Mouse (Mus musculus): Measurements from ENCODE around the gene Ccnj.

The Ccnj gene

GRCm38 (mm10) chr19:40841593-40841992 lies 10.5 kb downstream of the Ccnj start:
- no peak for DNase-seq (ENCODE audit: low read depth, low spot score)

GRCm38 (mm10) chr19:40844731-40845130 lies 13.7 kb downstream of the Ccnj start:
- no peak for DNase-seq (ENCODE audit: low read depth, low spot score)

- no peak for DNase-seq (ENCODE audit: low read depth, low spot score)
These were observed 18.3 kb downstream of the Ccnj start for GRCm38 (mm10) chr19:40849391-40849790.

GRCm38 (mm10) chr19:40859555-40859954 lies 28.5 kb downstream of the Ccnj start:
- DNase-seq (ENCODE audit: low read depth, low spot score): peak; percentile 43

GRCm38 (mm10) chr19:40868284-40868683 lies 37.2 kb downstream of the Ccnj start:
- DNase-seq (ENCODE audit: low read depth, low spot score): no peak

GRCm38 (mm10) chr19:40869425-40870105 lies 38.5 kb downstream of the Ccnj start:
- peak; percentile 52 for DNase-seq (ENCODE audit: low read depth, low spot score)

GRCm38 (mm10) chr19:40872955-40873665 lies 42.0 kb downstream of the Ccnj start:
- DNase-seq (ENCODE audit: low read depth, low spot score): peak; percentile 99

GRCm38 (mm10) chr19:40881700-40882099 lies 50.6 kb downstream of the Ccnj start:
- no peak for DNase-seq (ENCODE audit: low read depth, low spot score)

GRCm38 (mm10) chr19:40888887-40889286 lies 57.8 kb downstream of the Ccnj start:
- no peak for DNase-seq (ENCODE audit: low read depth, low spot score)

GRCm38 (mm10) chr19:40894071-40894506 lies 63.0 kb downstream of the Ccnj start:
- no peak for DNase-seq (ENCODE audit: low read depth, low spot score)

- peak; percentile 97 for DNase-seq (ENCODE audit: low read depth, low spot score)
These were observed 63.7 kb downstream of the Ccnj start, which contains the start of gene Zfp518a for GRCm38 (mm10) chr19:40894519-40895392. TSS of gene Zfp518a (plus strand) at chr19:40894705.

- no peak for DNase-seq (ENCODE audit: low read depth, low spot score)
These were observed 64.3 kb downstream of the Ccnj start for GRCm38 (mm10) chr19:40895393-40895703.
